Mouse (Mus musculus): ENCODE results near the gene Myo19. TPM values are rescaled to one million over a fixed set of nuclear protein-coding genes. Genes with fewer than 3 reads are reported as not detected.
A peak's percentile ranks its signal among the peaks of the same experiment; 100 is the strongest.

Gene Myo19
- polyA plus RNA-seq, 1 experiment from 2014 or later, result 5.1 TPM

DNA sequence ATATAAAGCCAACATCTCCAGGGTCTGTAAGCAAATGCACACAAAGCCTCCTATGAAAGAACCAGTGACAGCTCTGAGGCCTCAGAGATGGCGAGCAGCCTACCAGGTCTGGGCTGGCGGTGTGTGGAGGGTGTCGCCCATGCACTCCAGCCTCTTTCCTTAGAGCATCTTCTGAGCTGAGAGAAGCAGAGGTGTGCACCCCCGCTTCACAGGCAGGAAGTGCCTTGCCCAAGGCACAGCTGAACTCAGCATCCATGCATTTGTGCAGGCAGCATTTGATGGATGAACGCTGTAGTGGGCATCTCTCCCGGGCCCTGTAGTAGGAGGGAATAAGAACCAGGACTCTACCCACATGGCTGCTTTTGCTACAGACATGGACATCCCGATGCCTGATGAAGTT lies 11.8 kb downstream of the Myo19 start:
- no peak overlapping the region for H3K9ac ChIP-seq
- peaks cover 82% of the 10 kb centered on the region for H3K36me3 ChIP-seq
- no peak overlapping the region for H3K4me3 ChIP-seq
- no peak overlapping the region for H3K4me2 ChIP-seq
- no peaks in the 10 kb centered on the region for H3K4me1 ChIP-seq (replicated peaks)
- H3K9me3 ChIP-seq, result no peaks in the 10 kb centered on the region
- no peaks in the 10 kb centered on the region for H3K27me3 ChIP-seq
- H3K27ac ChIP-seq, result no peak overlapping the region
- 93% methylated on average over 7 of the region's 7 CpGs for whole genome bisulfite sequencing
- ATAC-seq (ENCODE audit: low FRiP score), result no peak

DNA sequence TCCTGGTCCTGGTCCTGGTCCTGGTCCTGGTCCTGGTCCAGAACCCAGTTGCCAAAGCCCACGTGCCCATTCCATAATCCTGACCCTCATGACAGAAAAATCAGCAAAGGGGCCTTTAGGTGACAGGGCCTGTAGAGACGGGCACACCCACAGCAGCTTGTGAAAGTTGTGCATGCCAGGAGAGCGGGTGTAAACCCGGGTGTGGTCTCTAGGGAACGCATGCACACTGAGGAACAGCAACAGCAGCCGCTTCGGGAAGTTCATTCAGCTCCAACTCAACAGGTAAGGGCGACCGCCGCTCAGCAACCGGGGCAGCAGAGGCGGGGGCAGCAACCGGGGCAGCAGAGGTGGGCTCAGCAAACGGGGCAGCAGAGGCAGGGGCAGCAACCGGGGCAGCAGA lies 13.2 kb downstream of the Myo19 start:
- H3K36me3 ChIP-seq, result peaks cover 82% of the 10 kb centered on the region
- WGBS, result 94% methylated on average over 15 of the region's 15 CpGs
- no peaks in the 10 kb centered on the region for H3K27me3 ChIP-seq
- no peaks in the 10 kb centered on the region for H3K4me1 ChIP-seq (replicated peaks)
- no peak overlapping the region for H3K4me2 ChIP-seq
- H3K27ac ChIP-seq, result no peak overlapping the region
- H3K9me3 ChIP-seq, result no peaks in the 10 kb centered on the region
- no peak overlapping the region for H3K9ac ChIP-seq
- no peak overlapping the region for H3K4me3 ChIP-seq
- no peak for ATAC-seq (ENCODE audit: low FRiP score)

DNA sequence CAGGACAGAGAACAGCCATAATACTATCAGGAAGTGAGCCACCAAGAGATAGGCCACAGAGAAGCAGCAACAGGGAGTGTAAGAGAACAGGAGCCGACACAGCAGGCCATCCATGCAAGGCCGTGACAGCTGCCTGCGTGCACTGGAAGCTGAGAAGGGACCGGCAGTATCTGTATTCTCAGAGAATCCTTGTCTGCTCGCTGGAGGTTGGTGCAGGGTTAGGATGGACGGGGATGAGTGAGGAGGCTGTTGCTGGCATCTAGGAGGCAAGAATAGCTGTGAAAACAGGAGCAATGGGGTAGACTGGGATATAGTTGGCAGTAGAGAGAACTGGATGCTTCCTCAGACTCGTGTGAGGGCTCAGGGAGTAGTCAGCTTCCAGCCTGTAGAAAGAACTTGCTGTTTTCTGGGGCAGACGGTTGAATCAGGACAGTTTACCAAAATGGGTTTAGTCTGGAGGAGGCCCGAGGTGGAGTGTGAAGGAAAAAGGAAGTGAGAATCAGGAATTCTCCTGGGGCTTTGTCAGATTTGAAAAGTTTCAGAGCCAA lies 24.7 kb downstream of the Myo19 start:
- H3K36me3 ChIP-seq, result peaks cover 100% of the 10 kb centered on the region
- H3K4me3 ChIP-seq, result no peak overlapping the region
- no peak overlapping the region for H3K4me2 ChIP-seq
- no peak for ATAC-seq (ENCODE audit: low FRiP score)
- H3K27ac ChIP-seq, result no peak overlapping the region
- WGBS, result 91% methylated on average over 9 of the region's 9 CpGs
- no peak overlapping the region for H3K9ac ChIP-seq
- no peaks in the 10 kb centered on the region for H3K4me1 ChIP-seq (replicated peaks)
- no peaks in the 10 kb centered on the region for H3K9me3 ChIP-seq
- H3K27me3 ChIP-seq, result no peaks in the 10 kb centered on the region

DNA sequence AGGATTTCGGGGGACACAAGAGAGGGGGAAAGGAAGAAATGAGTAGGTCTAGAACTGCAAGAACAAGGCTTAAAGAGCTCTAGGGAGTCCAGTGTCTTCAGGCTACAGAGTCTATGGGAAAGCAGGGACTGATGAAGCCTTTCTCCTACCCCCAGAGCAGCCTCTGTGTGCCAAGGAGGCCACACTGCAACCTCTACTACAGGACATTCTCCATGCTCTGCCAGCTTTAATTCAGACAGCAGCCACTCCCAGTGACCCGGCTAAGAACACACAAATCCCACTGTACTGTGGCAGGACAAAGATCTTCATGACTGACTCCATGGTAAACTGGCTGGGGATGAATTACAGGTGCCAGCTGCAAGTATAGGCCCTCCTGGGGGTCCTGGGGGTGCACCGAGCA lies 27.1 kb downstream of the Myo19 start:
- no peaks in the 10 kb centered on the region for H3K27me3 ChIP-seq
- no peak for ATAC-seq (ENCODE audit: low FRiP score)
- 85% methylated on average over 3 of the region's 3 CpGs for WGBS
- H3K9me3 ChIP-seq, result no peaks in the 10 kb centered on the region
- H3K9ac ChIP-seq, result 0 out of 2 replicates have a peak overlapping the region, but pooled peaks have one; percentile 8
- H3K36me3 ChIP-seq, result peaks cover 96% of the 10 kb centered on the region
- H3K4me1 ChIP-seq (replicated peaks), result no peaks in the 10 kb centered on the region
- no peak overlapping the region for H3K4me2 ChIP-seq
- no peak overlapping the region for H3K27ac ChIP-seq
- H3K4me3 ChIP-seq, result no peak overlapping the region

DNA sequence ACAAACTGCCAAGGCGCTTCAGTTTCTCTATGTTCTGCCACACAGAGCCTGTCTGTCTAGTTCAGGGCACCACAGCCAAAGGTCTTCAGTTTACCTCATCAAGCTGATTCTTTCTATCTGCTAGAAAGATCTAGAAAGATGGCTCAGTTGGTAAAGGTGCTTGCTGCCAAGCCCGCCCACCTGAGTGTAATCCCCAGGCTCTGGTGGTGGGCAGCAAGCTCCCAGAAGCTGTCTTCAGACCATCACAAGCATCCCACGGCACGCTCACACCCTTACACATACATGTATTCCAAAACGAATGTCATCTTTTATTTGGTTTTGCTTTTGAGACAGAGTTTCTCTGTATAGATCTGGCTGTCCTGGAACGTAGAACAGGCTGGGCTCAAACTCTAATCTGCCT lies 28.5 kb downstream of the Myo19 start:
- Histone ChIP-seq H3K4me2 (no peak overlapping the region), H3K4me3 (no peak overlapping the region), H3K4me1 (replicated peaks) (no peaks in the 10 kb centered on the region), H3K36me3 (peaks cover 94% of the 10 kb centered on the region), H3K9ac (no peak overlapping the region), H3K27me3 (no peaks in the 10 kb centered on the region), H3K27ac (no peak overlapping the region), H3K9me3 (no peaks in the 10 kb centered on the region)
- 95% methylated on average over 6 of the region's 6 CpGs for WGBS
- ATAC-seq (ENCODE audit: low FRiP score), result no peak

DNA sequence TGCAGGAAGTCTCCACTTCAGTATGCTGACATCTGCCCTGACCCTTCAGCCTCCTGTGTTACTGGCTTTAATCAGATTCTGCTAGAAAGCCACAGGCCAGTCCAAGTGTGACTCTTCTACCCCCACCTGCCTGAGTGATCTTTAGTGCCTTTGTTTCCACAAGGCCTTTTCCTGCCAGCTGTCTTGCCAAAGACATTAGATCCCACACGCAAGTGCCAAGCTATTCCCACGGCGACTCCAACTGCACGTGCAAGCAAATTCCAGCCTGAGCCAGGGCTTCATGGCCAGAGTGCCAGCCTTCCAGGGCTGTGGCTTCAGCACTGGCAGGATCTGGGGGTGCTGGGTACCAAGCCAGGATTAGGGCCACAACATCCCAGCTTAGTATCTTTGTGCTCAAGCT lies 30.5 kb downstream of the Myo19 start:
- Histone ChIP-seq H3K27me3 (no peaks in the 10 kb centered on the region), H3K27ac (no peak overlapping the region), H3K4me3 (no peak overlapping the region), H3K9me3 (no peaks in the 10 kb centered on the region), H3K9ac (no peak overlapping the region), H3K4me1 (replicated peaks) (peaks cover 18% of the 10 kb centered on the region), H3K4me2 (no peak overlapping the region), H3K36me3 (peaks cover 84% of the 10 kb centered on the region)
- ATAC-seq (ENCODE audit: low FRiP score), result no peak
- 84% methylated on average over 4 of the region's 4 CpGs for WGBS

DNA sequence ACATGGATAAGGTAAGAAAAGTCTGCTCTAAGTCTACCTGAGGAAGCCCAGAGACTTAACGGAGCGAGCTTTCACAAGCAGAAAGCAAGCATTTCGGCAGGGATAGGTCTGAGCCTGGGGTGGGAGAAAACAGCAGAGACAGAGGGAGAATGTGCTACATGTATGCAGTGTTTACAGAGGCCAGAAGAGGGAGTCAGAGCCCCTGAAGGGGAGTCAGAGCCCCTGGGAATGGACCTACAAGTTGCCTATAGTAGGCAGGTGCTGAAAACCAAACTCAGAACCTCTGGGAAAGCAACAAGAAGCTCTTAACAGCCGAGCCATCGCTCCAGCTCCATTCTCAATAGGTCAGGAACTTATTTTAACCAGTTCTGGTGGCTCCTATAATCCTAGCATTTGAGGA lies 34.7 kb downstream of the Myo19 start:
- H3K9me3 ChIP-seq, result no peaks in the 10 kb centered on the region
- 80% methylated on average over 5 of the region's 5 CpGs for WGBS
- no peak overlapping the region for H3K9ac ChIP-seq
- H3K27me3 ChIP-seq, result no peaks in the 10 kb centered on the region
- no peak overlapping the region for H3K27ac ChIP-seq
- H3K4me3 ChIP-seq, result no peak overlapping the region
- H3K36me3 ChIP-seq, result peaks cover 41% of the 10 kb centered on the region
- peaks cover 32% of the 10 kb centered on the region for H3K4me1 ChIP-seq (replicated peaks)
- ATAC-seq (ENCODE audit: low FRiP score), result no peak
- H3K4me2 ChIP-seq, result no peak overlapping the region

DNA sequence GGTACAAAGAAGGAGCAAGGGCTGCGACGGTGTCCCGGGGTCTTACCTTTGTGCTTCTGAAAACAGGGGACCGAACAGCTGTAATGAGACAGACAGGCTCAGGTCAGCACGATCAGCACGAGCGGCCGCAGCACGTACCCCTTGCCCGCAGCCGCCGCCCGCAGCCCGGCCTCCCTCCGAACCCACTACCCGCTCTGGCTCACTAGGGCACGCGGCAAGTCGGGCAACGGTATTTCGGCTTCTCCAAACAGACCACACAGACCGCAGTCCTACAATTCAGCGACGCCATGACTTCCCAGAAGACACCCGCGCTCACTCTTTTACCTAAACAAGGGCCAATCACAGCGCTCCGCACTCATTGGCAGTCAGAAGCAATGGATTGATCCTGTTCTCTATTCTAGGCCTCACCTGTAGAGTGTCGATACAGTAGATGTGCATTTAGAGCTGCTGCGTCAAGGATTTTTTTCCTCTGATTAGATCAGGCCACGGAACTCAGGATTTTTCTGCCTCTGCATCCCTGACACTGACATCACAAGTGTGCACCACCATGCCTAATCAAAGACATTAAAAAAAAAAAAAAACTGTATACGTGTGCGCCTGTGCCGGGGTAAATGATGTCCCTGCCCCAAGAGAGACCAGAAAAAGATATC lies 36.2 kb downstream of the Myo19 start, which contains the start of gene Znhit3:
Gene Znhit3, minus strand, starts transcription at position 314 of the 650 bp plus-strand sequence.
- H3K9me3 ChIP-seq, result no peaks in the 10 kb centered on the region
- WGBS, result 3% methylated on average over 34 of the region's 34 CpGs
- peaks cover 28% of the 10 kb centered on the region for H3K36me3 ChIP-seq
- peak; percentile 90 for ATAC-seq (ENCODE audit: low FRiP score)
- peak within 1 kb of the TSS; percentile 79 for H3K4me3 ChIP-seq
- H3K27me3 ChIP-seq, result no peaks in the 10 kb centered on the region
- H3K4me1 ChIP-seq (replicated peaks), result peaks cover 32% of the 10 kb centered on the region
- H3K27ac ChIP-seq, result peak within 1 kb of the TSS; percentile 49
- H3K4me2 ChIP-seq, result peak within 1 kb of the TSS; percentile 83
- H3K9ac ChIP-seq, result peak within 1 kb of the TSS; percentile 85

DNA sequence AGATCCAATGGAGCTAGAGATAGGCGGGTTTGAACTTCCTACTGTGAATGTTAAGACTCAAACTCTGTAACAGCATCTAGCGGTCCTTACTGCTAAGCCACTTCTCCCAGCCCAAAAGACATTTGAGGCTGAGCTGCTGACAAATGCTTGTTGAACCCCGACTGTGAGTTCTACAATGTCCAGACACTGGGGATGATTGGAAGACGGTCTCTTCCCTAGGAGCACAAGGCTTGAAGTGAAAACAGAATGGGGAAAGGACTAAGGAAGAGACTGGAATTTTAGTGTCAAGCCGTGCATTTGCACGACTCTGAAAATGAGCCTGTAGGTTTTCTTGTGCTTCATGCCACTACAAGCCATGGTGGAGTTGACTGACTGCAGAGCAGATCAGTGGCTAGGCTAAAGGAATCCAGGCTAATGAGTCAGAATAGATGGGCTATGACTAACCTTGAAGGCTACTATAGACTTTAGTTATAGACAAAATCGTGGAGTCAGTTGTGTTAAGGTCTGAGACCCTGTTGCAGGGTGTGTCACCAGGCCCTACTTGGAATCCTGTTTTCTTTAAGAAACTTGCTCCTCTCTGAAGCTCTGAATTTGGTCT lies 36.9 kb downstream of the Myo19 start:
- H3K4me1 ChIP-seq (replicated peaks), result peaks cover 32% of the 10 kb centered on the region
- no peak for ATAC-seq (ENCODE audit: low FRiP score)
- peak overlapping the region; percentile 46 for H3K4me2 ChIP-seq
- 64% methylated on average over 7 of the region's 7 CpGs for WGBS
- no peaks in the 10 kb centered on the region for H3K9me3 ChIP-seq
- H3K27me3 ChIP-seq, result no peaks in the 10 kb centered on the region
- peak overlapping the region; percentile 85 for H3K9ac ChIP-seq
- peak overlapping the region; percentile 79 for H3K4me3 ChIP-seq
- H3K36me3 ChIP-seq, result peaks cover 24% of the 10 kb centered on the region
- H3K27ac ChIP-seq, result 0 out of 2 replicates have a peak overlapping the region, but pooled peaks have one; percentile 8

DNA sequence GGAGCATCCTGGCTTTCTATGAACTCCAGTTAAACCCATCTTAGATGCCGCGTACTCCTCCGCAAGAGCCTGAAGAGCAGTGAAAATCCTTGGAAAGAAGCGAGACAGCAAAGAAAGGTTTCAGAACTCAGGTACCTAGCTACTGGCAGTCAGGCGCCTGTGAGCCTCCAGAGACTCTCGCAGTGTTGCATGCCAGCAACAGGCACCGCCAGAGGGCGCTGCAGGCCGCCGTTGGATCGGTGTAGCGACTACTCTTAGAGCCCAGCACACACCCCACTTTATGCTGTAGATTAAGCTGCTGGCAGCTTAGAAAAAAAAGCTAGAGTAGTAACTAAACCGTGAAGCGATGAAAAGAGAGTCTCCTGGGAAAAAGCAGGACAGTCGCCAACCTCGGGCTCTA lies 38.5 kb downstream of the Myo19 start:
- no peak overlapping the region for H3K27ac ChIP-seq
- H3K36me3 ChIP-seq, result peaks cover 10% of the 10 kb centered on the region
- peak overlapping the region; percentile 39 for H3K4me2 ChIP-seq
- H3K27me3 ChIP-seq, result no peaks in the 10 kb centered on the region
- peaks cover 32% of the 10 kb centered on the region for H3K4me1 ChIP-seq (replicated peaks)
- H3K9ac ChIP-seq, result 0 out of 2 replicates have a peak overlapping the region, but pooled peaks have one; percentile 13
- no peak overlapping the region for H3K4me3 ChIP-seq
- ATAC-seq (ENCODE audit: low FRiP score), result peak; percentile 67; the same call in 1 of the 2 replicates
- no peaks in the 10 kb centered on the region for H3K9me3 ChIP-seq
- 4% methylated on average over 16 of the region's 16 CpGs for WGBS

DNA sequence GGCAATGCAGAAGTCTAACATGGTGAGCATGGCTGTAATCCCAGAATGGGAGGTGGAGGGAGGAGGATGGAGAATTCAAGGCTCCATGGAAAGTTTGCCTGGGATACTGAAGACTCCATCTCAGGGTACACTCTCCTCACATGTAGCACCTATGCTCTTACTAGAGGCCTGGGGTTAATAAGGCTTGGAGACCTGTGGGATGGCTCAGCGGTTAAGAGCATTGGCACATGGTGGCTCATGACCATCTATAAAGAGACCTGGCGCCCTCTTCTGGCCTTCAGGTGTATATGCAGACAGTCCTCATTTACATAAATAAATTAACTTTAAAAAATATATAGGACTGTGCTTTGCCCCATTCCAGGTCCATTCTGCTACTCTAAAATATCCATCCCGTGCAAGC lies 39.3 kb downstream of the Myo19 start:
- Histone ChIP-seq H3K27me3 (no peaks in the 10 kb centered on the region), H3K27ac (no peak overlapping the region), H3K36me3 (peaks cover 1% of the 10 kb centered on the region), H3K4me2 (no peak overlapping the region), H3K4me3 (no peak overlapping the region), H3K9ac (no peak overlapping the region), H3K4me1 (replicated peaks) (peaks cover 26% of the 10 kb centered on the region), H3K9me3 (no peaks in the 10 kb centered on the region)
- 38% methylated on average over 3 of the region's 3 CpGs for WGBS
- ATAC-seq (ENCODE audit: low FRiP score), result no peak

DNA sequence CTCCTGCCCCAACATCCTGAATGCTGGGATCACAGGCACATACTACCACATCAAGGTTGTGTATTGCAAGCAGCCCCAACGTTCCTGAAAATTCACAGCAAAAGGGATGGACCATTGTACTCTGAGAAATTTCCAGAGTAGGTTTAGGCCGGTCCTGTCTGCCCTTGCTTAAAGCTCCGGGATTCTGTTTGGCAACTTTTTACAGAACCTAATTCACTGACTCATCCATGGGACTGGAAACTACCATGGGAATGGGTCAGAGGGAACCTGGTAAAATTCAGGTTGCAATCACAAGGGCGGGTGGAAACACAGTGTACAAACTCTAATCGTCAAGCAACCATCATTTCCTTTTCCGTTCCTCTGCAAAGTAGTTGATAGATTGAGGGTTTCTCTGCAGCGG lies 40.0 kb downstream of the Myo19 start:
- no peak overlapping the region for H3K4me2 ChIP-seq
- no peak overlapping the region for H3K4me3 ChIP-seq
- 80% methylated on average over 7 of the region's 7 CpGs for WGBS
- no peak for ATAC-seq (ENCODE audit: low FRiP score)
- H3K9me3 ChIP-seq, result no peaks in the 10 kb centered on the region
- H3K9ac ChIP-seq, result 0 out of 2 replicates have a peak overlapping the region, but pooled peaks have one; percentile 19
- H3K27me3 ChIP-seq, result no peaks in the 10 kb centered on the region
- no peak overlapping the region for H3K27ac ChIP-seq
- no peaks in the 10 kb centered on the region for H3K36me3 ChIP-seq
- peaks cover 19% of the 10 kb centered on the region for H3K4me1 ChIP-seq (replicated peaks)
